Mouse (Mus musculus): ENCODE measurements around the gene Atp13a3. TPM values are rescaled to one million over a fixed set of nuclear protein-coding genes. Genes with fewer than 3 reads are reported as not detected.

The Atp13a3 gene
- polyA plus RNA-seq, 1 experiment from 2014 or later: 8.4 TPM

- no peak overlapping the region for H3K4me2 ChIP-seq (replicated peaks; ENCODE audit: low read depth, low read length)
- H3K27ac ChIP-seq (ENCODE audit: low read length): no peak overlapping the region
- H3K4me1 ChIP-seq (ENCODE audit: insufficient read depth, low read length): peaks cover 10% of the 10 kb centered on the region
- H3K9me3 ChIP-seq (ENCODE audit: low read length): no peaks in the 10 kb centered on the region
- H3K36me3 ChIP-seq (ENCODE audit: insufficient read depth, low read length): no peaks in the 10 kb centered on the region
- no peak for ATAC-seq (ENCODE audit: low FRiP score, low TSS enrichment)
- no peak overlapping the region for H3K4me3 ChIP-seq (ENCODE audit: low read length)
- no peaks in the 10 kb centered on the region for H3K27me3 ChIP-seq (ENCODE audit: insufficient read depth, low read length)
- no peak overlapping the region for H3K9ac ChIP-seq (replicated peaks; ENCODE audit: low read length)
- 79% methylated on average over 6 of the region's 6 CpGs for WGBS
Observed at GRCm38 (mm10) chr16:30439411-30439810, 33.6 kb upstream of the Atp13a3 start.

GRCm38 (mm10) chr16:30436276-30436675, 30.5 kb upstream of the Atp13a3 start:
- Histone ChIP-seq H3K36me3 (ENCODE audit: insufficient read depth, low read length) (no peaks in the 10 kb centered on the region), H3K9ac (replicated peaks; ENCODE audit: low read length) (no peak overlapping the region), H3K4me2 (replicated peaks; ENCODE audit: low read depth, low read length) (no peak overlapping the region), H3K9me3 (ENCODE audit: low read length) (no peaks in the 10 kb centered on the region), H3K4me1 (ENCODE audit: insufficient read depth, low read length) (peaks cover 3% of the 10 kb centered on the region; the same call in 1 of the 2 replicates), H3K4me3 (ENCODE audit: low read length) (no peak overlapping the region), H3K27ac (ENCODE audit: low read length) (no peak overlapping the region), H3K27me3 (ENCODE audit: insufficient read depth, low read length) (no peaks in the 10 kb centered on the region)
- 90% methylated on average over 7 of the region's 7 CpGs for WGBS
- no peak for ATAC-seq (ENCODE audit: low FRiP score, low TSS enrichment)

- Histone ChIP-seq H3K27me3 (ENCODE audit: insufficient read depth, low read length) (no peaks in the 10 kb centered on the region), H3K4me1 (ENCODE audit: insufficient read depth, low read length) (peaks cover 3% of the 10 kb centered on the region; the same call in 1 of the 2 replicates), H3K4me3 (ENCODE audit: low read length) (no peak overlapping the region), H3K9me3 (ENCODE audit: low read length) (no peaks in the 10 kb centered on the region), H3K4me2 (replicated peaks; ENCODE audit: low read depth, low read length) (no peak overlapping the region), H3K36me3 (ENCODE audit: insufficient read depth, low read length) (no peaks in the 10 kb centered on the region), H3K27ac (ENCODE audit: low read length) (no peak overlapping the region), H3K9ac (replicated peaks; ENCODE audit: low read length) (no peak overlapping the region)
- no peak for ATAC-seq (ENCODE audit: low FRiP score, low TSS enrichment)
- 44% methylated on average over 4 of the region's 4 CpGs for WGBS
Observed at GRCm38 (mm10) chr16:30435393-30435792, 29.6 kb upstream of the Atp13a3 start.

- Histone ChIP-seq H3K9ac (replicated peaks; ENCODE audit: low read length) (no peak overlapping the region), H3K27me3 (ENCODE audit: insufficient read depth, low read length) (no peaks in the 10 kb centered on the region), H3K4me2 (replicated peaks; ENCODE audit: low read depth, low read length) (no peak overlapping the region), H3K4me3 (ENCODE audit: low read length) (no peak overlapping the region), H3K36me3 (ENCODE audit: insufficient read depth, low read length) (no peaks in the 10 kb centered on the region), H3K9me3 (ENCODE audit: low read length) (no peaks in the 10 kb centered on the region), H3K4me1 (ENCODE audit: insufficient read depth, low read length) (peaks cover 3% of the 10 kb centered on the region; the same call in 1 of the 2 replicates), H3K27ac (ENCODE audit: low read length) (no peak overlapping the region)
- WGBS: 94% methylated on average over 3 of the region's 3 CpGs
- no peak for ATAC-seq (ENCODE audit: low FRiP score, low TSS enrichment)
Observed at GRCm38 (mm10) chr16:30433148-30433547, 27.4 kb upstream of the Atp13a3 start.

GRCm38 (mm10) chr16:30432111-30432510, 26.3 kb upstream of the Atp13a3 start:
- H3K27me3 ChIP-seq (ENCODE audit: insufficient read depth, low read length): no peaks in the 10 kb centered on the region
- ATAC-seq (ENCODE audit: low FRiP score, low TSS enrichment): no peak
- H3K9ac ChIP-seq (replicated peaks; ENCODE audit: low read length): no peak overlapping the region
- H3K4me2 ChIP-seq (replicated peaks; ENCODE audit: low read depth, low read length): no peak overlapping the region
- H3K36me3 ChIP-seq (ENCODE audit: insufficient read depth, low read length): no peaks in the 10 kb centered on the region
- 88% methylated on average over 2 of the region's 2 CpGs for WGBS
- no peak overlapping the region for H3K4me3 ChIP-seq (ENCODE audit: low read length)
- no peak overlapping the region for H3K27ac ChIP-seq (ENCODE audit: low read length)
- H3K9me3 ChIP-seq (ENCODE audit: low read length): no peaks in the 10 kb centered on the region
- H3K4me1 ChIP-seq (ENCODE audit: insufficient read depth, low read length): peaks cover 3% of the 10 kb centered on the region; the same call in 1 of the 2 replicates

GRCm38 (mm10) chr16:30430512-30431088, 24.8 kb upstream of the Atp13a3 start:
- no peak for ATAC-seq (ENCODE audit: low FRiP score, low TSS enrichment)
- no peak overlapping the region for H3K9ac ChIP-seq (replicated peaks; ENCODE audit: low read length)
- H3K4me2 ChIP-seq (replicated peaks; ENCODE audit: low read depth, low read length): no peak overlapping the region
- H3K36me3 ChIP-seq (ENCODE audit: insufficient read depth, low read length): no peaks in the 10 kb centered on the region
- peaks cover 3% of the 10 kb centered on the region; the same call in 1 of the 2 replicates for H3K4me1 ChIP-seq (ENCODE audit: insufficient read depth, low read length)
- no peak overlapping the region for H3K27ac ChIP-seq (ENCODE audit: low read length)
- no peaks in the 10 kb centered on the region for H3K27me3 ChIP-seq (ENCODE audit: insufficient read depth, low read length)
- 98% methylated on average over 2 of the region's 2 CpGs for WGBS
- H3K4me3 ChIP-seq (ENCODE audit: low read length): no peak overlapping the region
- no peaks in the 10 kb centered on the region for H3K9me3 ChIP-seq (ENCODE audit: low read length)

GRCm38 (mm10) chr16:30428753-30429260, 23.0 kb upstream of the Atp13a3 start:
- no peak for ATAC-seq (ENCODE audit: low FRiP score, low TSS enrichment)
- Histone ChIP-seq H3K27me3 (ENCODE audit: insufficient read depth, low read length) (no peaks in the 10 kb centered on the region), H3K4me3 (ENCODE audit: low read length) (no peak overlapping the region), H3K4me2 (replicated peaks; ENCODE audit: low read depth, low read length) (no peak overlapping the region), H3K36me3 (ENCODE audit: insufficient read depth, low read length) (no peaks in the 10 kb centered on the region), H3K4me1 (ENCODE audit: insufficient read depth, low read length) (no peaks in the 10 kb centered on the region), H3K27ac (ENCODE audit: low read length) (no peak overlapping the region), H3K9ac (replicated peaks; ENCODE audit: low read length) (no peak overlapping the region), H3K9me3 (ENCODE audit: low read length) (no peaks in the 10 kb centered on the region)
- 64% methylated on average over 4 of the region's 4 CpGs for WGBS

GRCm38 (mm10) chr16:30427466-30427865, 21.7 kb upstream of the Atp13a3 start:
- Histone ChIP-seq H3K9ac (replicated peaks; ENCODE audit: low read length) (no peak overlapping the region), H3K4me3 (ENCODE audit: low read length) (no peak overlapping the region), H3K36me3 (ENCODE audit: insufficient read depth, low read length) (no peaks in the 10 kb centered on the region), H3K4me2 (replicated peaks; ENCODE audit: low read depth, low read length) (no peak overlapping the region), H3K27ac (ENCODE audit: low read length) (no peak overlapping the region), H3K4me1 (ENCODE audit: insufficient read depth, low read length) (no peaks in the 10 kb centered on the region), H3K9me3 (ENCODE audit: low read length) (no peaks in the 10 kb centered on the region), H3K27me3 (ENCODE audit: insufficient read depth, low read length) (no peaks in the 10 kb centered on the region)
- 79% methylated on average over 4 of the region's 4 CpGs for WGBS
- no peak for ATAC-seq (ENCODE audit: low FRiP score, low TSS enrichment)

- Histone ChIP-seq H3K4me2 (replicated peaks; ENCODE audit: low read depth, low read length) (no peak overlapping the region), H3K4me1 (ENCODE audit: insufficient read depth, low read length) (no peaks in the 10 kb centered on the region), H3K9me3 (ENCODE audit: low read length) (no peaks in the 10 kb centered on the region), H3K4me3 (ENCODE audit: low read length) (no peak overlapping the region), H3K9ac (replicated peaks; ENCODE audit: low read length) (no peak overlapping the region), H3K27ac (ENCODE audit: low read length) (no peak overlapping the region), H3K27me3 (ENCODE audit: insufficient read depth, low read length) (no peaks in the 10 kb centered on the region), H3K36me3 (ENCODE audit: insufficient read depth, low read length) (no peaks in the 10 kb centered on the region)
- ATAC-seq (ENCODE audit: low FRiP score, low TSS enrichment): no peak
- 84% methylated on average over 5 of the region's 5 CpGs for WGBS
Observed at GRCm38 (mm10) chr16:30427003-30427402, 21.2 kb upstream of the Atp13a3 start.

GRCm38 (mm10) chr16:30425980-30426379, 20.2 kb upstream of the Atp13a3 start:
- no peak overlapping the region for H3K4me3 ChIP-seq (ENCODE audit: low read length)
- 81% methylated on average over 1 of the region's 1 CpGs for WGBS
- ATAC-seq (ENCODE audit: low FRiP score, low TSS enrichment): no peak
- no peak overlapping the region for H3K4me2 ChIP-seq (replicated peaks; ENCODE audit: low read depth, low read length)
- H3K4me1 ChIP-seq (ENCODE audit: insufficient read depth, low read length): no peaks in the 10 kb centered on the region
- H3K36me3 ChIP-seq (ENCODE audit: insufficient read depth, low read length): no peaks in the 10 kb centered on the region
- H3K27ac ChIP-seq (ENCODE audit: low read length): no peak overlapping the region
- H3K9ac ChIP-seq (replicated peaks; ENCODE audit: low read length): no peak overlapping the region
- no peaks in the 10 kb centered on the region for H3K9me3 ChIP-seq (ENCODE audit: low read length)
- no peaks in the 10 kb centered on the region for H3K27me3 ChIP-seq (ENCODE audit: insufficient read depth, low read length)

Data from kidney, embryonic 16.5 days (tissue).